Mouse (Mus musculus) thymus, adult 2 months (tissue): ENCODE results near the gene Ptpn18. TPM values are rescaled to one million over a fixed set of nuclear protein-coding genes. Genes with fewer than 3 reads are reported as not detected.

Experiments used
- DNase-seq: peaks from one replicate; pipeline ENCODE4 v3.0.0; 2021
- H3K27ac ChIP-seq: fragments of 200-500 bp; 2 replicates; pipeline ENCODE4 v1.5.1; 2012; ENCODE audit warnings: low read length, control low read depth; ENCODE audit not compliant: control insufficient read depth, insufficient read depth
- H3K27me3 ChIP-seq: fragments of 200-500 bp; 2 replicates; pipeline ENCODE4 v1.6.1; 2012; ENCODE audit warnings: mild to moderate bottlenecking, low read length, moderate library complexity, mixed read lengths; ENCODE audit not compliant: control insufficient read depth, insufficient read depth
- H3K36me3 ChIP-seq: fragments of 200-500 bp; 2 replicates; pipeline ENCODE4 v1.6.1; 2012; ENCODE audit warnings: mild to moderate bottlenecking, low read length, moderate library complexity; ENCODE audit not compliant: control insufficient read depth, insufficient read depth
- H3K4me1 ChIP-seq: fragments of 200-500 bp; replicated peaks from 2 replicates; pipeline ENCODE4 v1.6.1; 2012; ENCODE audit warnings: low read length; ENCODE audit not compliant: control insufficient read depth, insufficient read depth
- H3K4me3 ChIP-seq: fragments of 200-500 bp; 2 replicates; pipeline ENCODE4 v1.5.1; 2012; ENCODE audit warnings: mild to moderate bottlenecking, low read length, control low read depth, moderate library complexity; ENCODE audit not compliant: control insufficient read depth, insufficient read depth
- CTCF ChIP-seq: fragments of 200-500 bp; IDR thresholded peaks from 2 replicates; pipeline ENCODE4 v1.5.1; 2012; ENCODE audit warnings: mild to moderate bottlenecking, control low read depth, low read length, moderate library complexity, borderline replicate concordance; ENCODE audit not compliant: control insufficient read depth, poor library complexity, insufficient read depth; ENCODE audit errors: extremely low read depth
- POLR2A ChIP-seq: fragments of 200-500 bp; IDR thresholded peaks from 2 replicates; pipeline ENCODE4 v1.6.1; 2012; ENCODE audit warnings: mild to moderate bottlenecking, low read length, control low read depth, moderate library complexity; ENCODE audit not compliant: control insufficient read depth, poor library complexity, insufficient read depth; ENCODE audit errors: extremely low read depth
- WGBS: fragments of 180-500 bp; shearing (Covaris S2); methylation state at CpG from one replicate; pipeline ENCODE4 v1.1.7; 2018; 5-methylcytosine and 5-hydroxymethylcytosine counted together
- polyA plus RNA-seq: library from polyadenylated mRNA; depleted of rRNA; stranded (reverse); fragments of >200 nt; gene quantifications from 2 replicates; pipeline ENCODE4 v1.2.3, GENCODE M21; 2012; rRNA removed

The Ptpn18 gene
- polyA plus RNA-seq: 705 and 801 TPM in 2 replicates

DNA sequence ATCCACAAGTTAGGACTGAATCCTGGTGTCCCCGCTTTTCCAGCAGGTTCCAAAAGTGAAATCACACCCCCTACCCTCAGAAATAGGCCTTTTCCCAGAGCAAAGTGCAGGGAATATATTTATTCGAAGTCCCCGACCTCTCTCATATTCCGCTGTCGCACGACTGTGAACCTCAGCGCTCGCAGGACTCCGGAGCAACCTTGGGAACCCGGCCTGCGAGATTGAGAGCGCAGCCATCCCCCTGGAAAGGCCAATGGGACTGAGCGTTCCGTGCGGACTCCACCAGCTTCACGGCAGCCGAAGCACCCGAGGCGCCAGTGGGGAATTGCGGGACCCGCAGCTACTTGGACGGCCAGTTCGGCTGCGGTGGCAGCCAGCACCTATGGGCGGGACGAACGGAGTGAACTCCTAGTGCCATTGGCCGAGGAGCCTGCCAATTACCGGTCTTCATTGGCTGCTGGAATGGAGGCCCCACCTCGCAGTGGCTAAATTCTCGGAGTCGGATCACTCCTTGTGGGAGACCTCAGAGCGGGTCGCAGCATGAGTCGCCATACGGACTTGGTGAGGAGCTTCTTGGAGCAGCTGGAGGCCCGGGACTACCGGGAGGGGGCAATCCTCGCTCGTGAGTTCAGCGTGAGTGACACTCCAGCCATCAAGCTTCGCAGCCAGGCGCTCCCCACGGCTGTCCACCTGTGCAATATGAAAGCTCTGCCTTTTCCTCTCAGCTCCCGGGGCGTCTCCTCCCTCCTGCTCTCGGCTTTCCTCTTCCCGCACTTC lies at the start of gene Ptpn18:
Gene Ptpn18, plus strand, starts transcription at position 479 of the 777 bp plus-strand sequence.
- TF ChIP-seq CTCF: no peak
- 0 out of 2 replicates have a peak, but pooled peaks have one; percentile 40 for TF ChIP-seq POLR2A
- no peaks in the 10 kb centered on the region; the same call in 1 of the 2 replicates for H3K27me3 ChIP-seq
- under 1% methylated on average over 48 of the region's 48 CpGs for WGBS
- H3K36me3 ChIP-seq: no peaks in the 10 kb centered on the region
- no peak within 1 kb of the TSS for H3K27ac ChIP-seq
- peak; percentile 91 for DNase-seq
- peak within 1 kb of the TSS; percentile 59 for H3K4me3 ChIP-seq
- peaks cover 7% of the 10 kb centered on the region; the same call in 1 of the 2 replicates for H3K4me1 ChIP-seq

GRCm38 (mm10) chr1:34428466-34428865 lies 31.1 kb upstream of the Ptpn18 start:
- H3K27me3 ChIP-seq: no peaks in the 10 kb centered on the region
- no peaks in the 10 kb centered on the region for H3K36me3 ChIP-seq
- DNase-seq: no peak
- H3K4me3 ChIP-seq: no peak overlapping the region
- H3K4me1 ChIP-seq: no peaks in the 10 kb centered on the region
- TF ChIP-seq CTCF: no peak
- TF ChIP-seq POLR2A: no peak
- WGBS: 98% methylated on average over 2 of the region's 2 CpGs
- no peak overlapping the region for H3K27ac ChIP-seq

GRCm38 (mm10) chr1:34429281-34429680 lies 30.3 kb upstream of the Ptpn18 start:
- WGBS: 97% methylated on average over 4 of the region's 4 CpGs

DNA sequence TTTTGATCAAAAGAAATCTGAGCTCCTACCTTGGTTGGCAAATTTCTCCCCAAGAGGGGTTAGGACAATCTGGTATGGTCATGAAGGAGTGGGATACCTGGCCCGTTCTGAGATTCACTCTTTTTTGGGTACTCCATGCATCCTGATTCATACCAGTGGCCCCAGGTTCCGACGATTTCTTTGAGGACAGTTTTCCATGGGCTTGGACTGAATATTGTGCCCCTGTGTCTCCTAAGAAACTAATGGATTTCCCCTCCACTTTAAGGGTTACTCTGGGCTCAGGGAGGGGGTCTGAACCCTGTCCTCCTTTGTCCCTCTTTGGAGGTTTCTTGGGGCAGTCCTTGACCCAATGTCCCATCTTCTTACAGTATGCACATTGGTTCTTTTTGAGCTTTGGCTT lies 28.6 kb upstream of the Ptpn18 start:
- DNase-seq: no peak
- TF ChIP-seq CTCF: no peak
- no peak for TF ChIP-seq POLR2A
- 98% methylated on average over 3 of the region's 3 CpGs for WGBS
- H3K4me1 ChIP-seq: peaks cover 3% of the 10 kb centered on the region
- no peaks in the 10 kb centered on the region for H3K36me3 ChIP-seq
- no peaks in the 10 kb centered on the region for H3K27me3 ChIP-seq
- no peak overlapping the region for H3K4me3 ChIP-seq
- no peak overlapping the region for H3K27ac ChIP-seq

More at GRCm38 (mm10) chr1:34429281-34429680, 30.3 kb upstream of the Ptpn18 start:
- TF ChIP-seq POLR2A (no peak), CTCF (no peak)
- Histone ChIP-seq H3K27me3 (no peaks in the 10 kb centered on the region), H3K4me1 (peaks cover 3% of the 10 kb centered on the region), H3K4me3 (no peak overlapping the region), H3K27ac (no peak overlapping the region), H3K36me3 (no peaks in the 10 kb centered on the region)
- no peak for DNase-seq

DNA sequence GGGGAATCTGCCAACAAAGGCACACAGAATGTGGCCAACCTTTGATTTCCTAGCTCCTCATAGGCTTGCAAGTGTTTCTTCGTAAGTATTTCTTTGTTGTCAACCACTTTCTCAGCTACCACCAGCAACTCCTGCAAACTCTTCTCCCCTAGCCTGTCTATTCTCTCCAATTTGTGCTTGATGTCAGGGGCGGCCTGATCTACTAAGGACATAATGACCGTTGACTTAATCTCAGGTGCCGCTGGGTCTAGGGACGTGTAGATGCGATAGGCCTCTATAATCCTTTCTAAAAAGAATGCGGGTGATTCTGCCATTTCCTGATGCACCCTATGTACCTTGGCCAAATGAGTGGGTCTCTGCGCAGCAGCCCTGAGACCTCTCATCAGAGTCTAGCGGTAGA lies 28.1 kb upstream of the Ptpn18 start:
- Histone ChIP-seq H3K27ac (no peak overlapping the region), H3K27me3 (no peaks in the 10 kb centered on the region), H3K4me3 (no peak overlapping the region), H3K36me3 (no peaks in the 10 kb centered on the region), H3K4me1 (peaks cover 3% of the 10 kb centered on the region)
- WGBS: 98% methylated on average over 9 of the region's 9 CpGs
- DNase-seq: no peak
- TF ChIP-seq POLR2A (no peak), CTCF (no peak)

DNA sequence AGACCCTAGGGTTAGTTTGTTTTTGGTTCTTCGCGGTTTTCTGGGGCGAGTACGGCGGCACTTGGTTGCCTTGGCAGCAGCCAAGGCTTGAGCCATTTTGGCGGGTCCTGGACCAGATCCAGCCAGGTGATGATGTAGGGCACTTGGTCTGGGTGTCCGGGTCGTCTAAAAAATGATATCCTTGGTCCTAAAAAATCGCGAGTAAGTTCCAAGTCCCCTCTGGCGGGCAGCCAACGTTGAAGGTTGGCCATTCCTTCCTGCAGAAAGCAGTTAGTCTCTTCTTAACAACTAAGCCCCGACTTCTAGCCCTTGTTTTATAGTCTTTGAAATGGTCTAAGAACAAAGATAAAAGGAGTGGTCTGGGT lies 27.2 kb upstream of the Ptpn18 start:
- no peak for DNase-seq
- WGBS: 80% methylated on average over 13 of the region's 13 CpGs

More for the DNA sequence above, 27.2 kb upstream of the Ptpn18 start:
- TF ChIP-seq POLR2A (no peak), CTCF (no peak)
- no peak overlapping the region for H3K27ac ChIP-seq
- H3K4me1 ChIP-seq: peaks cover 3% of the 10 kb centered on the region
- no peak overlapping the region for H3K4me3 ChIP-seq
- no peaks in the 10 kb centered on the region for H3K36me3 ChIP-seq
- no peaks in the 10 kb centered on the region for H3K27me3 ChIP-seq
